Mouse (Mus musculus): Measurements from ENCODE around the gene Fam131a. TPM values are rescaled to one million over a fixed set of nuclear protein-coding genes. Genes with fewer than 3 reads are reported as not detected.

Gene Fam131a
- polyA plus RNA-seq (2014; fragmentation: Illumina TruSeq; extraction: RNeasy Lipid Tissue Mini Kit (QIAGEN cat#74804); ENCODE audit: low read depth, low replicate concordance): not detected

DNA sequence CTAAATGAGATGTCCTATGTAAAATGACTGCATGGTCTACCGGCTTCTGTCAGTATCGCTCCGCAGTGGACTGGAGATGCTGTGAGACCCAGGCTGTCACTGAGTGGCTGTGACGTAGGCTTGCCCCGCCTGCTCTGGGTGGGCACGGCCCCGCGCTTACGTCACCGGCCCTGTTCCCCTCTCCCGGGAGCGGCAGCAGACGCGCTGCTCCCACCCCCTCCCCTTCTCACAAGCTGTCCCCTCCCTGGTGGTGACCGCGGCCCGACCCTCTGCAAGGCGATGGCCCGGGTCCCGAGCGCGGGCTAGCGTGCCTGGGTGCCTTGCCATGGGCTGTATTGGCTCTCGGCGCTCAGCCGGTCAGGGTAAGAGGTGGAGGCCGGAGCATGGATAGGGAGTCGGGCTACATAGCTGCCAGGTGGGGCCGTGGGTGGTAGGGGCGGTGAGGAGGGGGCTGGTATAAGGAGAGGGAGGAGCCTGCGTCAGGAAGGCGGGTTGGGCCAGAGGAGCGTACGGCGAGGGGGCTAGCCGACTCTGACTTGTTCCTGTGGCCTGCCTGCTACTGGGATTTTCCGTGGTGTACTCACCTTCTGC, at the start of gene Fam131a:
Gene Fam131a, plus strand, starts transcription at position 131 of the 591 bp plus-strand sequence.

GRCm38 (mm10) chr16:20651076-20651946, 41.7 kb upstream of the Fam131a start, which contains the start of gene Psmd2:
Gene Psmd2 (plus strand): TSS chr16:20651652.

DNA sequence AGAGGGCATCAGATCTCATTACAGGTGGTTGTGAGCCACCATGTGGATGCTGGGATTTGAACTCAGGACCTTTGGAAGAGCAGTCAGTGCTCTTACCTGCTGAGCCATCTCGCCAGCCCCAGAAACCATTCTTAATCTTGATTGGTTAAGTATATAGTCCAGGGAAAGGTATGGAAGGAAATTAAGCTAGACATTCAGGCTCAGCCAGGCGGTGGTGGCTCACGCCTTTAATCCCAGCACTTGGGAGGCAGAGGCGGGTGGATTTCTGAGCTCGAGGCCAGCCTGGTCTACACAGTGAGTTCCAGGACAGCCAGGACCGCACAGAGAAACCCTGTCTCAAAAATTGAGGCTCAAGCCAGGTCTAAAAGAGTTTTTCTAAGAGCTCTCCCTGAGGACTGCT, 25.0 kb upstream of the Fam131a start, which contains the start of gene Eif4g1:
Gene Eif4g1, plus strand, starts transcription at position 301 of the 400 bp plus-strand sequence.

DNA sequence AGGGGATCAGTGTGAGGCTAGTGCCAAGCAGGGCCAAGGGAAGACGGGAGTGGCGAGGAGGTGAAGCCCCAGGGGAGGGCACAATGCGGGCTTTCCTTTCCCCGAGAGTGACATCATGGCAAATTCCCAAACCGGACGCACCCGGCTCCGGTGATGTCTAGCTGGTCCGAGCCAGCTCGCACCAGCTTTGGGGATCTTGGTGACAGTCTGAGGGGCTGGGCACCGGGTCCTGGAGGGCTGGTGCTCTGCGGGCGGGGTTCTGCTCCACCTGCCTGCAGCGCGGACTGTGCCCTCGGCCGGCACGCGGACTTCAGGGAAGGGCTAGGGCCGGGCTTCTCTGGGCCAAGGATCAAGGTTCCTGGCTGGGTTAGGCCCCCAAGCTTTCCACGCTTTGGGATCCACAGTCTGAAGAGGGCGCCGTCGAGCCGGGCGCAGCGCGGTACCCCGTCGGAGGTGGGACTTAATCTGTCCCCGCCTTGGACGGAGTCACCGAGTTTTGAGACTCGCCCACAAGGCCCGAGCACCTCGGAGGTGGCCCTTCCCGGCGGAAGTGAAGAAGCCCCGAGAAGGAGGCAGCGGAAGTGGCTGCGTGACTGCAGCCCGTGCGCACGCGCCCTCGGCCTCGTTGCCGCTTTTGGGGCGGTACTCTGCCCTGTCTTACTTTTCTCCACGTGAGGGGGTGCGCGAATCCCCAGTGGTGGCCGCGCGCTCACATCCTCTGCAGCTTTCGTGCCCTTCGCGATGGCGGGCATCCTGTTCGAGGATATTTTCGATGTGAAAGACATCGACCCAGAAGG, 24.3 kb downstream of the Fam131a start, which contains the start of the genes Polr2h and Clcn2:
Gene Polr2h, plus strand, starts transcription at position 485 of the 797 bp plus-strand sequence.
Gene Clcn2, minus strand, starts transcription at position 566 of the 797 bp plus-strand sequence.

GRCm38 (mm10) chr16:20732925-20733730, 40.1 kb downstream of the Fam131a start, which contains the start of gene Chrd:
Gene Chrd (plus strand): TSS chr16:20733127.

DNA sequence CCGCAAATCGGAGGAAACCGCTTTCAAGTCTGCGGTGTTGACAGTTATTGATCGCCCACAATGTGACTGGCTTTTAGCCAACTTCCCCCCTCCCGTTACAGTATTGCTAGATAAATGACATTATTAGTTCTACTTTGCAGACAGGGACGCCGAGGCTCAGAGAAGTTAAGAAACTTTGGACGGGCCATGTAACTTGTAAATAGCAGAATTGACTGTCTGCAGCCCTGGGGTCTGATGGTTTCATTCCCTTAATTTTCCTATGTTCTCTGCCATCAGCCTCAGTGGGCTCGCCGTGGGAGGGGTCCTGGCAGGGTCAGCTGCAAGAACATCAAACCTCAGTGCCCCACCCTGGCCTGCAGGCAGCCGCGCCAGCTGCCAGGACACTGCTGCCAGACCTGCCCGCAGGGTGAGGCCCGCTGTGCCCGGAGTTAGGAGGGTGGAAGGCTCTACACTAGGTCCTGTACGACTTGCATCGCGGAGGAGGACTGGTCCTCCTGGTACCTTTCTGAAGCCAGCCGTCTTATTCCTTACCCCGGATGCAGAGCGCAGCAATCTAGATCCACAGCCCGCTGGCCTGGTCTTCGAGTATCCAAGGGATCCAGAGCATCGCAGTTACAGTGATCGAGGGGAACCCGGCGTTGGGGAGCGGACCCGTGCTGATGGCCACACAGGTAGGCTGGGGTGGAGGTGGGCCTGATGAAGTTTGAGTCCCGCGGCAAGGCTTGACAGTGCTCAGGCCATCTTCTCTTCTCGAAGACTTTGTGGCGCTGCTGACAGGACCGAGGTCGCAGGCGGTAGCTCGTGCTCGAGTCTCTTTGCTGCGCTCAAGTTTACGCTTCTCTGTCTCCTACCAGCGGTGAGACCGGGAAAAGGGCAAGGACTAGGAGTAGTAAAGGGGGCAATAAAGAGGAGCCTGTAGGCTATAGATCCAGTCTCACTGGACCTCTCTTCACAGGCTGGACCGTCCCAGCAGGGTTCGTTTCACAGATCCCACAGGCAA, 41.0 kb downstream of the Fam131a start, which contains the start of gene Thpo:
Gene Thpo, minus strand, starts transcription at position 781 of the 1,000 bp plus-strand sequence.

Other genes starting within 250 kb of the Fam131a start
- gene Eif2b5, start 194.4 kb upstream of the Fam131a start, polyA plus RNA-seq (2014; fragmentation: Illumina TruSeq; extraction: RNeasy Lipid Tissue Mini Kit (QIAGEN cat#74804); ENCODE audit: low read depth, low replicate concordance): 9.8 TPM
- gene Dvl3, start 176.3 kb upstream of the Fam131a start, polyA plus RNA-seq (2014; fragmentation: Illumina TruSeq; extraction: RNeasy Lipid Tissue Mini Kit (QIAGEN cat#74804); ENCODE audit: low read depth, low replicate concordance): 7.3 TPM
- gene Ap2m1, start 157.8 kb upstream of the Fam131a start, polyA plus RNA-seq (2014; fragmentation: Illumina TruSeq; extraction: RNeasy Lipid Tissue Mini Kit (QIAGEN cat#74804); ENCODE audit: low read depth, low replicate concordance): 86.1 TPM
- 10.5 TPM for gene Abcf3, start 144.7 kb upstream of the Fam131a start, polyA plus RNA-seq (2014; fragmentation: Illumina TruSeq; extraction: RNeasy Lipid Tissue Mini Kit (QIAGEN cat#74804); ENCODE audit: low read depth, low replicate concordance)
- not detected for gene Vwa5b2, start 103.8 kb upstream of the Fam131a start, polyA plus RNA-seq (2014; fragmentation: Illumina TruSeq; extraction: RNeasy Lipid Tissue Mini Kit (QIAGEN cat#74804); ENCODE audit: low read depth, low replicate concordance)
- 1.7 TPM for gene Eef1akmt4, start 81.6 kb upstream of the Fam131a start, polyA plus RNA-seq (2014; fragmentation: Illumina TruSeq; extraction: RNeasy Lipid Tissue Mini Kit (QIAGEN cat#74804); ENCODE audit: low read depth, low replicate concordance)
- not detected for gene Gm49333, start 81.6 kb upstream of the Fam131a start, polyA plus RNA-seq (2014; fragmentation: Illumina TruSeq; extraction: RNeasy Lipid Tissue Mini Kit (QIAGEN cat#74804); ENCODE audit: low read depth, low replicate concordance)
- gene Alg3, start 81.5 kb upstream of the Fam131a start, polyA plus RNA-seq (2014; fragmentation: Illumina TruSeq; extraction: RNeasy Lipid Tissue Mini Kit (QIAGEN cat#74804); ENCODE audit: low read depth, low replicate concordance): 6.0 TPM
- not detected for gene Camk2n2, start 72.0 kb upstream of the Fam131a start, polyA plus RNA-seq (2014; fragmentation: Illumina TruSeq; extraction: RNeasy Lipid Tissue Mini Kit (QIAGEN cat#74804); ENCODE audit: low read depth, low replicate concordance)
- not detected for gene Ece2, start 63.4 kb upstream of the Fam131a start, polyA plus RNA-seq (2014; fragmentation: Illumina TruSeq; extraction: RNeasy Lipid Tissue Mini Kit (QIAGEN cat#74804); ENCODE audit: low read depth, low replicate concordance)
- gene Psmd2, start 41.6 kb upstream of the Fam131a start, polyA plus RNA-seq (2014; fragmentation: Illumina TruSeq; extraction: RNeasy Lipid Tissue Mini Kit (QIAGEN cat#74804); ENCODE audit: low read depth, low replicate concordance): 84.4 TPM
- 154 TPM for gene Eif4g1, start 24.9 kb upstream of the Fam131a start, polyA plus RNA-seq (2014; fragmentation: Illumina TruSeq; extraction: RNeasy Lipid Tissue Mini Kit (QIAGEN cat#74804); ENCODE audit: low read depth, low replicate concordance)
- 10.0 TPM for gene Polr2h, start 24.4 kb downstream of the Fam131a start, polyA plus RNA-seq (2014; fragmentation: Illumina TruSeq; extraction: RNeasy Lipid Tissue Mini Kit (QIAGEN cat#74804); ENCODE audit: low read depth, low replicate concordance)
- gene Clcn2, start 24.5 kb downstream of the Fam131a start, polyA plus RNA-seq (2014; fragmentation: Illumina TruSeq; extraction: RNeasy Lipid Tissue Mini Kit (QIAGEN cat#74804); ENCODE audit: low read depth, low replicate concordance): 3.3 TPM
- gene Chrd, start 39.9 kb downstream of the Fam131a start, polyA plus RNA-seq (2014; fragmentation: Illumina TruSeq; extraction: RNeasy Lipid Tissue Mini Kit (QIAGEN cat#74804); ENCODE audit: low read depth, low replicate concordance): 0.13 TPM
- gene Thpo, start 41.3 kb downstream of the Fam131a start, polyA plus RNA-seq (2014; fragmentation: Illumina TruSeq; extraction: RNeasy Lipid Tissue Mini Kit (QIAGEN cat#74804); ENCODE audit: low read depth, low replicate concordance): 2.9 TPM